Mouse (Mus musculus) frontal cortex, postnatal 36 days (tissue): ENCODE data around the gene Pde4b.

Experiments used
- DNase-seq, 2 experiments: peaks; one replicate each; pipeline ENCODE4 v3.0.0; 2022; ENCODE audit warnings: low spot score in 2 of 2

Pde4b gene

DNA sequence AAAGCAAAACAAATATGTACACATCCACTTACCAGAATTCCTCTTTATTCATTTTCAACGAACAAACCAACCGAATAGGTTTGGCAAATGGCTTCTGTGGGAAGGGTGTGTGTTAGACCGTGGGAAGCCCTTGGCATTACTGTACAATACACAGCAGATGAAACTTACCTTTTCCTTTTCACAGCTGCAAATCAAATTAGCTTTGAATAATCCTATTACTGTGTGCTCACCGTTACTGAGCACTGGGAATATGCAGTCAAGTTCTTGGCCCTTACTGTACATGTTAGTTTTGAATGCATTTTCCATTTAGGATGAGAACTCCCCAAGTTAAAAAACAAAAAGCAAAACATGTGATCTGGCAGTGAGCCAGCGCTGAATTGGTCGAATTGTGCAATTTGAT is 199.8 kb downstream of the Pde4b start:
- no peak for DNase-seq

DNA sequence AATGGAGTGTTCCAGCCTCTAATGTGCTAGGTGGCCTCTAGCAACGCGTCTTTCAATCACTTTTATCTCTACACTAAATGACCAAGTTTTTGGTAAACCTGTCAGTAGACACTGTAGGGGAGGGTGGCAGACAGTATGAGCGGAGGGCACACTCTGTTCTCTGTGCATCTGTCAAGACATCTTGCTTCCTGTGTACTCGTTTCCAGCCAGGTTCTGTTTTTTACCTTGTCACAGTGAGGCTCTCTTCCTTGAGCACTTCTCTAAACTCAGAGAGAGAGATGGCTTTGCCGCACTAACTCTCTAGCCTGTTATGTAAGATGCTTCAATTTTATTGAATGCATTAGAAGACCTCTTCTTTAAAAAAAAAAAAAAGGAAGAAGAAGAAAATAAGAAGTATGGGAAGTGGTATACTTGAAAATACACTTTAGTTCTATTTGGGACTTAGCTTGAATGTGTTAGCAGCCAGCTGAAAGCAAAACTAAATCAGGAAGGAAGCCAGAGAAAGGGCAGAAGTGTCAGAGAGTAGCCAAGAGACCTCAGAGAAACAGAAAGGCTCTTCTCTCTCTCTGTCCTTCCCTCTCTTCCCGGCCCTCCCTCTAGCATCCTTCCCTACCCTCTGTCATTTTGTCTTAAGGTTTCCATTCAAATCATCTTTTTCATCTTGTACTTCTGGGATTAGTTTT is 202.8 kb downstream of the Pde4b start:
- no peak for DNase-seq

DNA sequence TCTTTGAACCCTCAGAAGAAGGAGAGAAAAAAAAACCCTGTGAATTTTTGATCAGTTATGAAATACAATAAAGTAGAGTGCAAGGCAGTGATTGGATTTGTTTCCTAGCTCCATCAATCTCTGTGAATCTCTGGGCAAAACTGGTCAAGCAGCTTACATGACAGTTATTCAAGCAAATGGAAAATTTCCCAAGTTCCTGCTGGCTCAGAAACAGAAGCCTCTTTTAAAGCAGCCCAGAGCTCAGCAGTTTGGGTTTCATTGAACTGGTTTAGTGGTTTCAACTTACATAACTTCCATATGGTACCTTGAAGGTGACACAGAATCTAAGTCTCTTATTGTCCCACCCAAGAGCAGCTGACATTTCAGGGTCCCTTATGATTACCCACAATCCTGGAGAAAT is 210.2 kb downstream of the Pde4b start:
- DNase-seq = no peak

DNA sequence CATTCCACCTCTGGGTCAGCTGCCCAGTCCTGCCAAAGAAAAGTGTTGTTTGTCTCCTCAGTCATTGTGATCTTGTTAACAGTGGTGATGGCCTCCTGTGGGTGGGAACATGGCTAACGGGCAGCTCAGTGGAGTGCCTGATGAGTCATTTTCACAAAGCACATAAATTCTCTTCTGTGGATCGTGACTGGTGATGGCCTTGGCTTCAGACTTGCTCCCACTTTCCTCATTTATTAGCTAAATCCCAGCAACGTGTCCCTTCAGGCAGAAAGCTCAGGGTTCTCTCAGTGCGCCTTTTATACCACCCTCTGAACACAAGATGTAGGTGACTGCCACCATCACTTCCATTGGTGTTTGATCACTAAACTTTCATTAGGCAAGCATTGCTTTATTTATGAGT is 215.2 kb downstream of the Pde4b start:
- peak in 1 of 2 experiments; percentile 9 for DNase-seq

DNA sequence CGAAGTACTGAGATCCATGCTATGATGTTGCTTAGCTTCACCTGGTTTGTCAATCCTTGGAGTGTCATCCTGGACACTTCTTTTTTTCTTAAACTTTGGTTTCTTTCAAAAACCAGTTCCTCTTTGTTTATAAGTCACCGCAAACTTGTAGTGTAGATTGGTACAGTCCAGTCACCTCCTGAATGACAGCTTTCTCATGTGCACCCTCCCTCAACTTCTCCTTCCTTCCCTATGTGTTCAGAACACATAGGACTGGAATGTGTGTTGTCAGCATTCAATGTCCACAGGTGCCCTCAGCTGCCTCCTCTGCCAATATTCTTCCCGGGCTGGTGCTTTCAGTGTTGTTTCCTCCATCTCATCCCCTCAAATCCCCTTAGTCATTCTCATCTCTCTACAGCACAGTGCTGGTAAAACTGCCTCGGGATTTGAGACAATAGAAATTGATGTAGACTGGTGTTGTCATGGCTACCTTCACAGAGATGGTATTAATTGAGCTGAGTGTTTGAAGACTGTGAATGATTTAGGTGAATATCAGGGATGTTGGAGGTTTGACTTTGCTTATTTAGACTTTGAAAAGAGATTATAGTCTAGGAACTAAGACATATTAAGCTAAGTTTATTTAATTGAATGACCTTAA is 220.4 kb downstream of the Pde4b start:
- DNase-seq = no peak

DNA sequence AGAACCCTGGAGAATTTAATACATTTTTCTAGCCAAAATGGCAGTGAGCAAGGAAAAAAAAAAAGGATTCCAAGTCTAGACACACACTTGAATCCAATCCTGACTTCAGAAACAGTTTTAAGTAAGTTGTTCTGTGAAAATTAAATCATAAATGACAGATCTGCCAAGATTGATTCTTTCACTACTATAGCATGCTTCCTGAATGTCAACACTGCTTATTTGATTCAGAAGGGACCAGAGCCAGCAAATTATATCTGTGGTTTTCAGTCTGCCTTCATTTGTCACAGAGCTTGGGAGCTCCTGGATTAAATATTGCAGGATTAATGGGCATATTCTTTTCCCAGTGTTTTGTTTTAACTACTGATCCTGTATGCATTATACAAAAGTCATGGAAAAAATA is 223.3 kb downstream of the Pde4b start:
- DNase-seq = no peak

DNA sequence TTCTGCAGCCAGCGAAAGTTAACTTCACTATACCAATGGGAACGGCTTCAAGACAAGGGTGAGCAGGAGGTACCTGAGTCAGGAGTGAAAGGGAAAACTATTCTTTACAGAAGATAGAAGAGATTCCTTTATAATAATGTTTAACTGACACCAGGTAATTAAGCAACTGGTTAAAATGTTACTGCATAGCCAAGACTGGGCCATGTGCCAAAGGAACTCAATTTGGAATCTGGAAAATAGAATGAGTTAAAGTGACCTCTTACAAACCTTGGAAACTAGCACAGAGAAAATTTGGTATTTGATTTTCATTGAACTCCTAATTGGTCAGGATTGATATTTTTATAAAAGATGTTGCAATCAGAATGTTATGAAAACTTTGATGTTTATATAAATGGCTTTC is 228.7 kb downstream of the Pde4b start:
- DNase-seq = no peak

DNA sequence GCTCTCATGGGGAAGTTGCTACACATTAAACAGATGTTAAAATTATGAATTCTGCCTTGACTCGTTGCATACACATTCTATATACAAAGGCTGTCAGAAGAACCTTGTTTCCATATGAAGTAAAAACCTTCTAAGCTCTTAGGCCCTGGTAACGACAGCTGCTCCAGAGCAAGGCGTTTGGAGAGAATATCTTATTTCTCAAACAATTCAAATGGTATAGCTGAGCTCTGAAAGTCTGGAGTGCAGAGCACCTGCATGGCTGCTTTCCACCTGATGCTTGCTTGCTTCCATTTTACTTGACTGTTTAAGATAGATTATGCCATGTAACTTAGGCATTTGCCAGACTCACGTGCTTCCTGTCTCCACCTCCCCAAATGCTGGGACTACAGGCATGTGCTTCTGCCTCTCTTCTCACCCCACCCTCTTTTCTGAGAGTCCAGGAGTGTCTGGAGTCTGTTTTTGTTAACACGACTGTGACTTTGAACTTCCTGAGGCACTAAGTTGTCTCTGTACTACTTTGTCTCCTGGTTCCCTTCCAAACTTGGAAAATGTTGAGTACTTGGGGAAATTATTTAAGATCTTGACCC is 229.4 kb downstream of the Pde4b start:
- no peak for DNase-seq

DNA sequence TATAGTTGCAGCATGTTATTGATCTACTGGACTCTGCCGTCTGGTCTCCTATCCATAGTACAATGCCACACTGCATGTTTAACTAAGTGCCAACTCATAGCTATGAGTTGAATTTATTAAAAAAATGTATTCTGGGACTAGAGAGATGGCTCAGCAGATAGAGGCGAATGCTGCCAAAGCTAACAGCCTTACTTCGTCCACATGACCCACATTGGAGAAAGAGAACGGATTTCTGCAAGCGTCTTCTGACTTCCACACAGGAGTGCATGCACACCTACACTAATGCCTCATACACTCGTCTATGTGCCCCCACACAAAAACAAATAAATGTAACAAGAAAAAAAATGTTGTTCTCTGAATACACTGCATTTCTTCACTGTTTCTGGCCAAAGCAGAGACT is 231.3 kb downstream of the Pde4b start:
- peak in 1 of 2 experiments; percentile 43 for DNase-seq

DNA sequence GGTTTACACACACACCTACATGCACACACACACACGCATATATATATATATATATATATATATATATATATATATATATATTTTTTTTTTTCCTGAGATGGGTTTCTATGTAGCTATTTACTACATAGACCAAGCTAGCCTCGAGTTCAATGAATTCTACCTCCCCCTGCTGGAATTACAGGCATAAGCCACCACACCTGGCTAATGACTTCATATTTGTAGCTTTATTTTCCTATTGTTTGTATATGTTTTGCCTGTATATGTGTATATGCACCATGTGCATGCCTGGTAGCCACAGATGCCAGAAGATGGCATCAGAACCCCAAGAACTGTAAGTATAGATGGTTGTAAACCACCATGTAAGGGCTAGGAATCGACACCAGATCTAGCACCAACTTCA is 234.0 kb downstream of the Pde4b start:
- no peak for DNase-seq

DNA sequence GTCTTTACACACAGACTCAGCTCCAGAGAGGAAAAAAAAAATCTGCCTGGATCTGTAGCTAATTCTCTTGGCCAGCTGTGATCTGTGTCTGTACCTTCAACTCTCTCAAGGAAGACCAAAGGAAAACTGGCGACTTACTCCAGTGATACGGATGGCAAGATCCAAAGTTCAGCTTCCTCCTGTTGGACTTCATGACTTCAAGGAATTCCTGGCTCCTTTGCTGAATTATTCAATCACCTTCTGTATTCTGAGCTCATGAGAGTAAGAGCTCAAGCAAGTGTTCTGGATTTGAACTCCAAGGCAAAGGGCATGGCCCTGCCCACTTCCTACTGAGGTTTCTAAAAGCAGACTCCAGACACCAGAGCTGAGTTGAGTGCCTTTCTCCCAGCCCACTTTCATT is 245.0 kb downstream of the Pde4b start:
- no peak for DNase-seq

DNA sequence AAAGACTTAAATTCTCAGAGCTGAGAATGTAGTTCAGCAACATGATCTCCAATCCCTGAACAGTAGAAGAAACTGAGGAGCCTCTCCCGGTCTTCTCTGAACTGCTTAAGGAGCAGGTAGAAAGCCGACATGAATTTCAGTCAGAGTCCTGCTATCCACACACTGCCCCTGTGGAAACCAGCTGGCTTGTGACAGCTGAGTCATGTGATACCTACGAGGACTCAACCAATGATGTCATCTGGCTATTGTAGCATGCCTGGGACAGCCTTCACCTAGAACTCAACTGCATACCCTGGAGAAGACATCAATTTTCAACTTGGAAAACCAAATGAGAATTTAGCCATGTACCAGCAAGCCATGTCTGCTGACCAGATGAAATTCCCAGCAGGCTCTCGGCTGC is 245.5 kb downstream of the Pde4b start:
- no peak for DNase-seq

DNA sequence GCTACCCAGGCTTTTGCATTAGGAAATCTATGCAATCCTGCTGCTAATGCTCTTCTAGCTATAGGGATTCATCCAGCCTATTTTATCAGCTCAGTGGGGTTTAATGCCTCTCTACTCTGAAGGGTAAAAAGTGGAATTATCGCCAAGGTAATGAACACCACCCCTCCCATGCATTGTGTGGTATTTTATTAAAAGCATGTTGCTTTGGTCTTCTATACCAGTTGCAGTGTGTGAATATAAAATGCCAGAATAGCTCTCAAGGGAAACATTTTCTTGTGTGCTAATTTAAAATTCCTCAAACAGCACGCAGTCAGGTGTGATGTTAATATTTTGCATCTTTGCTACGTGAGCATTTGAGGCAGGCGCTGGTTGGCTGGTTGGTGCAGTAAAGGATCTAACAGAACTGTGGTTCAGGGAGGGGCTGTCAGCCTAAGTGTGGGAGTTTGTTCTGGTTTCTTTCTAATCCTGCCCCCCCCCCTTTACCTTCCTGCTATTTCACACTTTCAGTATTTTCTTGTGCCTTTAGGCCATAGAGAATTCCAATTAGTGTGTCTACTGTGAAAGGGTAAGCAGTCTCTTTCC is 259.7 kb downstream of the Pde4b start:
- no peak for DNase-seq

DNA sequence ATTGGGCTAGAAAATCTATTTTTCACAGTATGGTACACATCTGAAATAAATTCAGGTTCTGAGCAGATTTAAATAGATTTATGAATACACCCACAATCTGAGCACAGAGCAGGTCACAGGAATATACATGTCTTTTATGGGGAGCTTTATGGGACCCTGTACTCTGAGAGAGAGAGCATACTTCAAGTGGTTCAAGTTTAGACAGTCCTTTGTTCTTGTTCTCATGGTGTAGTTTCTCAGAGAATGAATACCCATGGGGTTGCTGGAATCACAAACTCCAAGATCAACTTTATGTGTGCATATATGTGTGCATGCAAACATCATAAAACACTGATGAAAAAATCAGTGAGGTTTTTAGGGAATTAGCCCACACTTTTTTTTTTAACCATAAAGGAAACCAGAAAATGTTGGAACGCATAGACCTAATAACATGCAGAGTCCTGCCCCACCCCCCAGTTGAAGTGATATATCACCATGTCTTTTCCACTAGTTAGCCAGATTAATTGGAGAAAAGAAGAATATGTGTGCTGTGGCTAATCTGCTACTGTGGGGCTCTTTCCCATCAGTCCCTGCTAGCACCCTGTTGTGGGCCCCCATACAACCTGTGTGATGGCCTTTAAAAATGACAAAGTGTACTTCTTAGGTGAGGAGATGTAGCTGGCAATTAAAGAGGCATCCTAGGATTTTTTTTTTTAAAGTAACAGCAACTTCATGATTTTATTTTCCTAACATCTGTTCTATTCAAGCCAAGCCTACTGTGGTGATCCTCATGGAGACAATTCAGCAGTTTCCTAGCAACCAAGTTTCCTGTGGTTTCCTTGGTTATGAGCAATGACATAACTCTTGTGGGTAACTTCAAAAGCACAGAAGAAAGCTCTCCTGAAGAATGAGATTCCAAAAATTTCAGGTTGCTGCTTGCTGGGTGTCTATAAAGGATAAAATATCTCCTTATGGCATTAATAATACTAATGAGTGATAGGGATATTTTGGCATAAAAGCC is 264.4 kb downstream of the Pde4b start:
- DNase-seq = peak in 1 of 2 experiments; percentile 54

DNA sequence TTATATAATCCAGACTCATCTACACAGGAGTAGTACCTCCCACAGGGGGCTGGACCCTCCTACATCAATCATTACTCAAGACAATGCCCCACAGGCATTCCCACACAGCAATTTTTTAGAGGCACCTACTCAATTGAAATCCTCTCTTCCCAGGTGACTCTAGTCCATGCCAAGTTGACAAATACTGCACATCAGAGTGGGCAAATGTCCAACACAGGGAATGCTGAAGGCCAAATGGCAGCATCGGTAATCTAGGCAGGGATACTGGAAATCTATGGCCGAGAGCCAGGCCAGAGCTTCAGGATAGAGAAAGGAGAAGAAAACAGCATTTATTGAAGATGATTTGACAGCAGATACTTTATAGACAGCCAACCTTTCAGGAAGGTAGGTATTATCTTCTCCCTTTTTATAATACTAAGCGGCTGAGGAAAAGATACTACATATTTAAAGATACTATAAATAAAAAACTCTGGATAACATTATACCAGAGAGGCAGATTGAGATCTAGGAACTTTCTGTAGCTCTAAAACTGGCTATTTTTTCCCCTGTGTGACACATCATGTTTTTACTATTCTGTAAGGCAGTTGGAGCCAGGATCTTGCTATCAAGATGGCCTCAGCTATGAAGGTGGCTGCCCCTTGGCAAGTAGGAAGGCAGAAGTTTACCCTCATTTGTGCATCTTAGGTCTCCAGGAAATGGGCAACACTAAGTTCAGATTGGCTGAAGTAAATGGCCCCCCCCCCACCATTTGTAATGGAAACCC is 266.5 kb downstream of the Pde4b start:
- DNase-seq = peak in 1 of 2 experiments; percentile 23

DNA sequence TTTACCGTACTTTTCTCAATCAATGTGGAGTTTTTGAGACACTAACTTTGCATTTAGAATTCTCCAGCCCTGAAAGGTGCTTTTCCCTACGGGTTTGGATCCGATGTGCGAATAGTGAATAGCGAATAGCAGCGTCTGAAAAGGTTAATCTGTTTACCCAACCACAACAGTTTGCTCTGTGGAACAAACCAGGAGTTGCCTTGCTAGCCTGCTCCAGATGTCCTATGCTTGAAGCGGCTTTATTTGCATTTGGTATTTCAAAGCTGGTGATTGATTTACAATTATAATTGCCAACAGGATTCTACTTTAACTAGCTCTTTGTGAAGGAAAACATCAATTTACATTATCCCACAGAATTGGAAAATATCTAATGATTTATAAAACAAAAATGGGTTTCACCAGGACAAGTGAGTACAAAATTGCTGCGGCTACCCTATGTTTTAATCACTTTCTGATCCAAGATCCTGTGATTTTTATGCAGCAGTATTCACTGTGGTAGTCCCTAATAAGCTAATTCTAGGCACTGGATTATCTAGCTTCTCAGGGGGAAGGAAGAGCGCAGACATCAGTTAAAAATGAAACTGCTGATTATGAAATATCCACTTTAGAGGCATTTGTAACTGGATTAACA is 280.9 kb downstream of the Pde4b start:
- DNase-seq = no peak

DNA sequence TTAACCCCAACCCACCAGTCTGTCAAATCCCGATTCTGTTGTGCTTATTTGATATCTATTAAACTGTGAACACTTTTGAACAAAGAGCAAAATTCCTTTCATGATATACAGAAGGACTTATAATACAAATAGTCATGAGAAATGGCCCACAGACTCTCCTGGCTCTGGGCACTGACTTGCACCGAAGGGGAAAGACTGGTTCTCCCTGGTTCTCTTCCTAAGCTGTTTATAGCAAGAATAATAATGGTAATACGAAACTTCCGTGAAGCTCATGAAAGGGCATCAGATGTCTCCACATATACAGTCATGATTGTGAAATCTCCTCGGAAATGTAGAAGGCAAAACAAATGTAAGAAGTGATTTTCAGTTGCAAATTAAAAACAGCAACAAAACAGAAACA is 287.3 kb downstream of the Pde4b start:
- no peak for DNase-seq

DNA sequence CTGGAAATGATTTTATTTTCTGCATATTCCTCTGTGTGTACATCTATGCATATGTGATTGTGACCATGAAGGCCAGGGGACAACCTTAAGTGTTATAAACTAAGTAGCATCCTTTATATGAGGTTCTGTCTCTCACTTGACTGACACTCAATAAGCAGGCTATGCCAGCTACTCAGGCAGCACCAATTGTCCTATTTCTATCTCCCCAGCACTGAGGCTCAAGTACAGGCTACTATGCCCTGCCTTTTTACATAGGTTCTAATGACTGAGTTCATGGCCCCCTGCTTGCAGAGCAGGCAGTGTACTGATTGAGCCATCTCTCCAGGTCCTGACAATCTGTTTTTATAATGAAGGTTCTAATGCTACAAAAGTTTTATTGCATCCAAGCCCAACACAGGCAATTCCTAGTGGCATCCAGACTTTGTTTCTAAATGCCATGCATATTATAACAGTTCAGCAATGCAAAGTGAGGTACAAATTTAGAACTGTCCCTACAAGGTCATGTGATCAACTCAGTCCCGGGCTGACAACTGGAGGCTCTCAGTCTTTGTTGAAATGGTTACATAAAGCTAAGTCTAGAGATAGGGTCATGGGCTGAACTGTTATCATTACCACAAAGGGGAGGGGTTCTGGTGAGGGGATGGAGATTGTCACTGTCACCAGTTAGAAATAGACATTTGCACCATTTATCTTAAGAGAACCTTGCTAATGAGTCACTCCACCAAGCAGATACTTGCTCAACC is 295.6 kb downstream of the Pde4b start:
- DNase-seq = no peak

DNA sequence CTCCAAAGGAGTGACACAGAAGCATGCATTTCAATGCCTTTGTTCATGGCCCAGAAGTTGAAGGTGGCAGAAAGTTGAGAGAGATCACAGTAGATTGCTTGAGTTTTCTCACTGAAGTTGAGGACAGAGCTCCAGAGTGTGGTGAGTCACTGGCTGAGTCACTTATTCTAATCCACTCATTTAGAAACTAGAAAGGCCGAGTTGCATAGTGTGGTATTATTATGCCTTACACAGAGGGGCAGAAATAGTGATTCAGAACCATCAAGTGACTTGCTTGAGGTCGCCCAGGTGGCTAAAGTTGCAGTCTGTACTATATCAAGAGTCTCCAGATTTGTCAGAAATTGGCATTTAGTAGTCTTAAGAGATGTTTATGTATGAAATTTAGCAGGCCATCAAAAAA is 306.3 kb downstream of the Pde4b start:
- DNase-seq = peak in 1 of 2 experiments; percentile 39

DNA sequence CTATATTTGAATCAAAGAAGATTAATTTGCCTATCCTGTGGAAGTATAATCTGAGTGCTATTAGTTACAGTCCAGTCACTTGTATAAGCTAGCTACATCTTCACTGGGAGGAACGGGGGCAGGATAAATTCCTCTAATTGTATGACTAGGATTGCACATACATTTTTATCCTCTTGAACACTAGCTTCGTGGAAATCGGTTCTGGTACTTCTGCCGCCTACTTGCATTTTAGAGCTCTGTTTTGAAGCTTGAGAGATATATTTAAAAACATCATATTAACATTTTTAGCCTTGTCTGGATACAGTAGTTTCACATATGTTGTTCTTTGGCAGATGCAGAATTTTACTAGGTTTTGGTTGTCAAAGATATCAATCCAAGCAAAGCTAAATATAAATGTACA is 310.0 kb downstream of the Pde4b start:
- peak in 1 of 2 experiments; percentile 52 for DNase-seq
